Mouse (Mus musculus) liver, postnatal 0 days (tissue): ENCODE measurements around the gene Zfp827. TPM values are rescaled to one million over a fixed set of nuclear protein-coding genes. Genes with fewer than 3 reads are reported as not detected.

Source experiments
- ATAC-seq: fragments of 200-750 bp; cut with Nextera tagmentation; 2 replicates; pipeline ENCODE4 v1.8.0; 2017; ENCODE audit warnings: mild to moderate bottlenecking, moderate library complexity
- DNase-seq: peaks from one replicate; pipeline ENCODE4 v3.0.0-alpha.2; 2016
- H3K27ac ChIP-seq: fragments of 300-500 bp; sonication (generic); 2 replicates; pipeline ENCODE4 v1.5.1; 2014; ENCODE audit warnings: antibody characterized with exemption, moderate library complexity, mild to moderate bottlenecking, low read depth
- H3K27me3 ChIP-seq: fragments of 300-500 bp; sonication (generic); 2 replicates; pipeline ENCODE4 v1.6.1; 2014; ENCODE audit warnings: low read length, control low read depth, mixed read lengths; ENCODE audit not compliant: insufficient read depth
- H3K36me3 ChIP-seq: fragments of 300-500 bp; sonication (generic); replicated peaks from 2 replicates; pipeline ENCODE4 v1.6.1; 2014; ENCODE audit warnings: mild to moderate bottlenecking, control low read depth, low read length, moderate library complexity, mixed read lengths; ENCODE audit not compliant: insufficient read depth
- H3K4me1 ChIP-seq: fragments of 300-500 bp; sonication (generic); 2 replicates; pipeline ENCODE4 v1.6.1; 2014; ENCODE audit warnings: antibody characterized with exemption, mild to moderate bottlenecking, control low read depth; ENCODE audit not compliant: insufficient read depth
- H3K4me2 ChIP-seq: fragments of 300-500 bp; sonication (generic); 2 replicates; pipeline ENCODE4 v1.6.1; 2014; ENCODE audit warnings: low read depth, mild to moderate bottlenecking, low read length, moderate library complexity, mixed read lengths
- H3K4me3 ChIP-seq: fragments of 300-500 bp; sonication (generic); 2 replicates; pipeline ENCODE4 v1.5.1; 2014; ENCODE audit warnings: low read depth, low read length
- H3K9ac ChIP-seq: fragments of 300-500 bp; sonication (generic); replicated peaks from 2 replicates; pipeline ENCODE4 v1.6.1; 2014; ENCODE audit warnings: mild to moderate bottlenecking, moderate library complexity
- H3K9me3 ChIP-seq: fragments of 300-500 bp; sonication (generic); 2 replicates; pipeline ENCODE4 v1.6.1; 2016; ENCODE audit warnings: mild to moderate bottlenecking, control low read depth, low read length, mixed read lengths
- CTCF ChIP-seq: sonication (generic); IDR thresholded peaks from 2 replicates; pipeline ENCODE4 v1.5.1; 2016; ENCODE audit warnings: antibody characterized with exemption, low read depth
- EP300 ChIP-seq: IDR thresholded peaks from 2 replicates; pipeline ENCODE4 v1.6.1; 2016; ENCODE audit warnings: antibody characterized with exemption, low read depth, mild to moderate bottlenecking
- WGBS: fragments of 180-500 bp; shearing (Covaris S2); extraction: QIAGEN DNeasy Blood & Tissue Kit; methylation state at CpG from one replicate; pipeline ENCODE4 v1.1.7; 2014; ENCODE audit not compliant: insufficient replicate concordance; 5-methylcytosine and 5-hydroxymethylcytosine counted together
- polyA plus RNA-seq: library from polyadenylated mRNA; unstranded; fragments of >200 nt; fragmentation: Nextera tagmentation; extraction: Ambion mirVana; gene quantifications from 2 replicates; pipeline ENCODE4 v1.2.1, GENCODE M21; 2015

The Zfp827 gene
- polyA plus RNA-seq, 1 experiment from 2014 or later = 0.62 TPM

GRCm38 (mm10) chr8:79222106-79222751, 194.0 kb downstream of the Zfp827 start:
- TF ChIP-seq EP300 (no peak), CTCF (no peak)
- Histone ChIP-seq H3K27ac (no peak overlapping the region), H3K4me3 (no peak overlapping the region), H3K27me3 (no peaks in the 10 kb centered on the region), H3K36me3 (no peaks in the 10 kb centered on the region), H3K9ac (no peak overlapping the region), H3K4me1 (no peaks in the 10 kb centered on the region), H3K9me3 (no peaks in the 10 kb centered on the region), H3K4me2 (no peak overlapping the region)
- DNase-seq (peak; percentile 3), ATAC-seq (no peak)
- 63% methylated on average over 5 of the region's 5 CpGs for WGBS

- WGBS = 65% methylated on average over 5 of the region's 5 CpGs
- ATAC-seq (no peak), DNase-seq (peak; percentile 8)
- no peak for TF ChIP-seq CTCF
- TF ChIP-seq EP300 = no peak
- Histone ChIP-seq H3K27me3 (no peaks in the 10 kb centered on the region), H3K27ac (no peak overlapping the region), H3K4me2 (no peak overlapping the region), H3K4me3 (no peak overlapping the region), H3K9me3 (no peaks in the 10 kb centered on the region), H3K4me1 (no peaks in the 10 kb centered on the region), H3K36me3 (no peaks in the 10 kb centered on the region), H3K9ac (no peak overlapping the region)
These were observed 194.5 kb downstream of the Zfp827 start for GRCm38 (mm10) chr8:79222752-79223141.

GRCm38 (mm10) chr8:79224363-79224762, 196.1 kb downstream of the Zfp827 start:
- Histone ChIP-seq H3K4me1 (no peaks in the 10 kb centered on the region), H3K27ac (no peak overlapping the region), H3K9me3 (no peaks in the 10 kb centered on the region), H3K27me3 (no peaks in the 10 kb centered on the region), H3K36me3 (no peaks in the 10 kb centered on the region), H3K9ac (no peak overlapping the region), H3K4me3 (no peak overlapping the region), H3K4me2 (no peak overlapping the region)
- TF ChIP-seq EP300 (no peak), CTCF (no peak)
- peak; percentile 6 for DNase-seq
- ATAC-seq = no peak
- 84% methylated on average over 9 of the region's 9 CpGs for whole genome bisulfite sequencing

GRCm38 (mm10) chr8:79225586-79225985, 197.3 kb downstream of the Zfp827 start:
- H3K36me3 ChIP-seq = no peaks in the 10 kb centered on the region
- no peak overlapping the region for H3K4me2 ChIP-seq
- no peak overlapping the region for H3K27ac ChIP-seq
- H3K4me3 ChIP-seq = no peak overlapping the region
- H3K9ac ChIP-seq = no peak overlapping the region
- no peaks in the 10 kb centered on the region for H3K9me3 ChIP-seq
- ATAC-seq = no peak
- WGBS = 29% methylated on average over 7 of the region's 7 CpGs
- H3K4me1 ChIP-seq = no peaks in the 10 kb centered on the region
- no peaks in the 10 kb centered on the region for H3K27me3 ChIP-seq
- TF ChIP-seq CTCF = no peak
- no peak for TF ChIP-seq EP300
- DNase-seq = peak; percentile 14

GRCm38 (mm10) chr8:79226046-79226445, 197.8 kb downstream of the Zfp827 start:
- no peaks in the 10 kb centered on the region for H3K27me3 ChIP-seq
- H3K9me3 ChIP-seq = no peaks in the 10 kb centered on the region
- H3K4me1 ChIP-seq = no peaks in the 10 kb centered on the region
- no peak overlapping the region for H3K9ac ChIP-seq
- H3K4me2 ChIP-seq = no peak overlapping the region
- H3K36me3 ChIP-seq = no peaks in the 10 kb centered on the region
- ATAC-seq (no peak), DNase-seq (no peak)
- no peak overlapping the region for H3K27ac ChIP-seq
- TF ChIP-seq EP300 = no peak
- TF ChIP-seq CTCF = no peak
- no peak overlapping the region for H3K4me3 ChIP-seq
- 39% methylated on average over 3 of the region's 3 CpGs for WGBS

GRCm38 (mm10) chr8:79227194-79227593, 199.0 kb downstream of the Zfp827 start:
- no peak overlapping the region for H3K27ac ChIP-seq
- WGBS = 67% methylated on average over 4 of the region's 4 CpGs
- TF ChIP-seq CTCF = no peak
- TF ChIP-seq EP300 = no peak

More at GRCm38 (mm10) chr8:79227194-79227593, 199.0 kb downstream of the Zfp827 start:
- Histone ChIP-seq H3K4me2 (no peak overlapping the region), H3K4me3 (no peak overlapping the region), H3K36me3 (no peaks in the 10 kb centered on the region), H3K9ac (no peak overlapping the region), H3K27me3 (no peaks in the 10 kb centered on the region), H3K4me1 (no peaks in the 10 kb centered on the region), H3K9me3 (no peaks in the 10 kb centered on the region)
- ATAC-seq (no peak), DNase-seq (peak; percentile 4)
